Mouse (Mus musculus): Measurements from ENCODE around the gene Srsf10.

The Srsf10 gene

DNA sequence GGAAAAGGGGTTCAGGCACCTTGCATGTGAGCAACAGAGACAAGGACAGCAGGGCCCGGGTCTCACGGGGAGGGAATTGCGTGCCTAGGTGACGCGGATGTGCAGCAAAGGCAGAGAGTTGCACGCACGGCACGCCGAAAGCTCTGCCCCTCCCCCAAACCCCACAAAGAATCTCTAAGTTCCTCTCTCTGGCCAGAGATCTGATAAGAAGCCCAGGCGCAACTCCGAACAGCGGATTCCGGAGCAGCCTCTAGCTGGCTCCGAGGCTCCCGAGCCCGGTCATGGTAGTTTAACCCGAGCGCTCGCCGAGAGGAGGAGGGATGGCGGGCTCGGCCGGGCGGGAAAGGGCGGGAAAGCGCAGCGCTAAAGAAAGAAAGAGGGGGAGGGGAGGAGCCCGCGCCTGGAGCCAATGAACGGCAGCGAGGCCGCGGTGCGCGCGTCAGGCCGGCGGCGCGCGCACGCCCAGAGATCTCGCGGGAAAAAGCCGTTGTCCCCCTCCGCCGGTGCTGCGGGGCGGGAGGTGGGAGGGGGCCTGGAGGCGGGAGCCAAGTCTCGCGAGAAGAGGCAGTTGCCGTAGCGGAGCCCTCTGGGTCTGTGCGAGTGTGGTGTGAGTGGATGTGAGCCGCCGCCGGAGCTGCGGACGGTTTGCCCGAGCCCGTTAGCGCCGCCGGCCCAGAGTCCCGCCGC lies at the start of gene Srsf10:
Srsf10 (plus strand) TSS at position 212 of the 687 bp plus-strand sequence.
- DNase-seq (ENCODE audit: low spot score) = peak; percentile 83

DNA sequence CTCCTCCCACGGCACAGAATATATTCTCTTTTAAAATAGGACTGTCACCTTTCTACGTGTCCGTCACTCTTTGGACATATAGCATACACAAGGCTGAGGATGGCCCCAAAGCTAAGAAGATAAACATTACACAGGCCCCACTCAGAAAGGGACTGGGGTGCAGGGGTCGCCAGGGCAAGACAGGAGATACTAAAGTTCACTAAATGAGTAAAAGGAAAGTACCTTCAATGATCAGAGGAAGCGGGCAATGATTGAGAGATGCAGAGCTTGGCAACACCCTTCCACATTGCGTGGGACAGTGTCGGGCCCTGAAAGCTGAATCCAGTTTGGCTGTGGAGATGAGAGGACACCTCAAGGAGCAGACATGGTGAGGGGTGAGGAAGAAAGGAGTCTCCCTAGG lies 40.7 kb upstream of the Srsf10 start:
- DNase-seq (ENCODE audit: low spot score) = no peak

DNA sequence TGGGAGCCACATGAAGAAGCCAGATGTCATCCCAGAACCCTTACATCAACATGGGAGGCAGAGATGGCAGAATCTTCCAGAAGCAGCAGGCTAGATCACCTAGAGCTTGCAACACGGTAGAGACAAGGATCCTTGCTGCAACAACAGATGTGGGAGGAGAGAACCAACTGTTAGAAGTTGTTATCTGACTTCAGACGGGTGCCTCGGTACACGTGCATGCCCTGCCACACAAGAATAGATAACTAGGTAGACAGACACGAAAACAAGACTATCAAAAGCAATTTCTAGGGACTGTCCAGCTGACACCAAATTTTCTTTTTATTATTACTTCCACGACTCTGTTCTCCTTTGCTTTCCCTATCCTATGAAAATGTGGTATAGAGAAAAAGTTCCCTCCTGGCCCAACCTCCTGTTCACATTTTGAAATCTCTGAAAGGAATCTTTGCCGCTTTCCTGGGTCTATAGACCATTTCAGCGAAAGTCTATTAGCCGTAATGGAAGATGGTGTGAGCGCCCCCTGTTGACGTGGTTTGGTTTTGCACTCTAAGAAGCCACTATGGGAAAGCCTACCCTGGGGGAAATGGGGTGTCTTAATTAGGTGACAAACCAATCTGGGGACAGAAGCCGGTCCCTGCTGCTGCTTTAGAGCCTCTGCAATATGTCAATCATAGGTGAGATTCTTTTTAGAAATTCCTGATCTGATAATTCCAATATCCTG lies 38.5 kb upstream of the Srsf10 start:
- DNase-seq (ENCODE audit: low spot score) = no peak

DNA sequence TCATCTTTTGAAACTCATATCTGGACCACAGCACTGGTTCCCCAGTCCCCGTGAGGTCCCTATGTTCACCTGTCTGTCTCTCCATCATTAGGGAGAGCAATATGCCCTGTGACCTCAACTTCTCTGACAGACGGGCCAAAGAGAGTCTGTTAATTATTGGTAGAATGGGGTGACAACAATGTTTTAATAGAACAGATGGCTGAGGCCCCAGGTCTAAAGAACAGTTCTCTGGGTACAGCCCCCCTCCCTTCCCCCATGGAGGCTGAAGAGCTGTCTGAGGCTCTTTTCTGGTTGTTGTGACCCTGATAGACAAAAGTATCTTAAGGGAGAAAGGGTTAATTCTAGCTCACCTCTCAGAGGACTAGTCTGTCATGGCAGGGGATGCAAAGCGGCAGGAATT lies 37.2 kb upstream of the Srsf10 start:
- no peak for DNase-seq (ENCODE audit: low spot score)

DNA sequence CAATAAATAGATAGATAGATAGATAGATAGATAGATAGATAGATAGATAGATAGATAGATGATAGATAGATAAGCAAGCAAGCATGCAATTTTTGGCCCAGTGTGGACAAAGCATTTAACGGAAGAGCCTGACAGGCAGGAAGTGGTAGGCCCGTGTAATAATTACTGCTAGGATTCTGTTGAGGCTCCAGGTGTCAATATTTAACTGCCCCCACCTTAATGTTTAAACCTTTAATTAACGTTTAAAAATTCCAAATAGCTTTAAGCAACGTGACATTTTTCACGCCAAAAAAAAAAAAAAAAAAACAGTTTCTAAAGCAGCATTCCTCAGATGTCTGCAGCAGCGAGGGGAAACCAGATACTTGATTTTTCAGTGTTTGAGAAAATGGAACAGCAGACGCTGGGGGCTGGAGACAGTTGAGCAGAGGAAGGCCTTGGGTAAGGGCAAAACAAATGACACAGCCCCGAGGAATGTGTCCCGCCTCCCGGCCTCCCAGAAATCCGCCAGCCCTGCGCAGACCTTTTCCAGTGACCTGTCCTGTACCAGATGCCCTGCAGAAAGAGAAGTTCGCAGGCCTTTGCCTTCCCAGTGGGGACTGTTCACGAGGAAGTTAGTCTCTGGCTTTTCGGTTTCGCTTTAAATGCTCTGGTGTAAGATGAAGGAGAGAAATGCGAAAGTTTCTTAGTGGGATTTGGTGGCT lies 35.6 kb upstream of the Srsf10 start:
- no peak for DNase-seq (ENCODE audit: low spot score)

DNA sequence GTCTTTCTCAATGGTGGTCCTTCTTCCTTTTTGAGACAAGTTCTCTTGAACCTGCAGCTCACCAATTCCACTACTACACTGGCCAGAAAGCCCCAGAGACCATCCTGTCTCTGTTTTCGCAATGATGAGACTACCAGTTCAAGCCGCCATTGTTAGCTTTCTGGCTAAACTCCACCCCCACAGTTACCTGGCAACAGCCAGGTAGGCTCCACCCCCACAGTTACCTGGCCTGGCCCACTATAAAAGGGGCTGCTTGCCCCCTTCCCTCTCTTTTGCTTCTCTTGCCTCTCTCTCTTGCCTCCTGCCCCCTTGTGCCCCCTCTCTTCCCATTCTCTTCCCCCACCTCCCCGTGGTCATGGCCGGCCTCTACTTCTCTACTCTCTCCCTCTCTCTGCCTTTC lies 33.8 kb upstream of the Srsf10 start:
- DNase-seq (ENCODE audit: low spot score) = no peak

DNA sequence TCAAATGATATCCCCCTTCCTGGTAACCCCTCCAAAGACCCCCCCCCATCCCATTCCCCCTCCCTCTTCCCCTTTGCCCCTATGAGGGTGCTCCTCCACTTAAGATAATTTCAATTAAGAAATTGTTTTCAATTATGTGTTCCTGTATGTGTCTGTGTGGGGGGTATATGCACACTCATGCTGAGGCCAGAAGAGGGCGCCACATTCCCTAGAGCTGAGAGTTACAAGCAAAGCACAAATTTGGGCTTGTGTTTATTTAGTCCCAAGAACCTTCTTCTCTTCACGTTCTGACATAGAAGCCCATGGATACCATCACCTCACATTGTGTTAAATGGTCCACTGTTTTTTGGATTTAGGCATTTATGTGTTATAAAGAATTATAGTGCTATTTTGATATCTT lies 32.2 kb upstream of the Srsf10 start:
- no peak for DNase-seq (ENCODE audit: low spot score)

DNA sequence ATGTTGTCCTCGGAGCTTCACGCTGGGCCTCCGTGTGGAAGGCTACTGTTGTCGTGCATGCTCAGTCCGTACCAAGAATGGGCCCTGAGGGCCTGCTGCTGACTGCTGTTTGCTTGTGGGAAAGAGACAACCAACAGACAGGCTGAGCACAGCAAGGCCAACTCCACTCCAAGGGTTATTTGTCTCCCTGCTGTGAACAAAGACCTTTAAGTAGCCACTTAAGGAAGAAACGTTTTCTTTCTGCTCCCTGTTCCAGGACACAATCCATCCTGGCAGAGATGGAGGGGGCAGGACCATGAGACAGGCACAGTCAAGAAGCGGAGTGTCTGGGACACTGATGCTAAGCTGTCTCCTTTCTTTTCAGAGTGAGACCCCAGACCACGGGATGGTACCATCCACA lies 31.3 kb upstream of the Srsf10 start:
- no peak for DNase-seq (ENCODE audit: low spot score)

DNA sequence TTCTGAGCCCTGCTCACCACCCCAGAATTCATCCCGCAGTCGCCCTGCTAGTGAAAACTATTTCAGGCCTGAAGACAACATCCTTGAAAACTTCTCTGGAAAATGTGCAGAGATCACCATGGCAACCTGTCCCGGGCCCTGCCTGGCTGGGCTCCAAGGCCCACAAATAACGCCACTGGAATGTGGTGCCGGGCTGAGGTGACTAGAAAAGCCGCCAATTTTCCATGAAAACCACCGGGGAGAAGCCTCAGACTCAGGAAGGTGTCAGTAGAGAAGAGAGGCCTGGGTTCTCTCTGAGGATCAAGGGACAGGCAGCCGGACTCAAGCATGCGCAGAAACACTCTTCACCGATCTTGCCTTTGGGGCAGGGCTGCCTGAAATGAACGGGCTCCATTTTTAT lies 27.1 kb upstream of the Srsf10 start:
- peak; percentile 49 for DNase-seq (ENCODE audit: low spot score)

DNA sequence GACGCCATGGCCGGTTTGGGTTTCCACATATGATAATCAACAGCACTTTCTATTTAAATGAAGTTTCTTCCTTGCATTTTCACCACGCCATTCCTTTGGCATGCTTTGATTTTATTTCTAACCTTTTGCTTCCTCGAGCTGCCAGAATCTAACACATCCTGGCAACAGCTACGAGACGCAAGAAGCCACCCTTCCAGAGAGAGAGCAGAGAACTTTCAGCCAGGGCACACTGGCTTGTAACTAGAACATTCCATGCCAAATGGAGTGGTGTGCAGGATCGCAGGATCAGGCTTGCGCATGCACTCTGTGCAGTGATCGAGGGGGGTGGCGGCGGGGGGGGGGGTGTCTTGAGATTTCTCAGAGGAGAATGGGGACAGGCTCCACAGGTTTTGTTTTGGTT lies 23.5 kb upstream of the Srsf10 start:
- DNase-seq (ENCODE audit: low spot score) = no peak

DNA sequence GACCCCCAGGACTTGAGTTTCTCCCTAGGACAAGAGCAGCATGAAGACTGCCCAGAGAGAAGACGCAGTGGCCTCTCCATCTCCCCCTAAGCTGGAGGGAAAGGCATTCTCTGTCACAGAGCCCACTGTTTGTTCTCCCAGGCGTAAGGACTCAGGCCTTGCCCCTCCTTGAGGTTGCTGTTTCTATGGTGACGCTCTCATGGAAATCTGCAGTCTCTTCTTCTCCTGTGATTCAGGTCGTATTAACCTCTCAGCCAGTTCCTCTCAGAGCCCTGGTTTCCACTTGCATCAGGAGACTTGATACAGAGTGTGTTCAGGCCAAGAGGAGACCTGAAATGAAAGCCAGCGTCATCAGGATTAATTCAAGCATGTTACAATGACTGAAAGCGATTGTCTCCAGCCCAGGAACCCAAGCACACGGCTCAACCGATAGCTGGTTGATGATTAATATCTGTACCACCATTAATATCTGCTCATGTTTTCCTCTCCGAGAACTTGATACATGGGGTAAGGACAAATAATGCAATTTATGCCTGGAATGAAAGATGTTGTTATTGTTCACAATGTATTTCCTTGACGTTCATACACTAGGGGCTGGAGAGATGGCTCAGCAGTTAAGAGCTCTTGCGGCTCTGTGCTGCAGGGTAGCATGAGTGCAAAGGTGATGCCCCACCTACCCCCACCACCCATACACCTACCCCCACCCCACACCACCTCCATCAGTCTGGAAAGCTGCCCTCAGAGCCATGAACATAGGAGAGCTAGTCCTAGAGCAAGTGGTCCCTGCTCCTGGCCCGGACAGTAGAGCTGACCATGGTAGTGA lies 22.0 kb upstream of the Srsf10 start:
- DNase-seq (ENCODE audit: low spot score) = no peak

DNA sequence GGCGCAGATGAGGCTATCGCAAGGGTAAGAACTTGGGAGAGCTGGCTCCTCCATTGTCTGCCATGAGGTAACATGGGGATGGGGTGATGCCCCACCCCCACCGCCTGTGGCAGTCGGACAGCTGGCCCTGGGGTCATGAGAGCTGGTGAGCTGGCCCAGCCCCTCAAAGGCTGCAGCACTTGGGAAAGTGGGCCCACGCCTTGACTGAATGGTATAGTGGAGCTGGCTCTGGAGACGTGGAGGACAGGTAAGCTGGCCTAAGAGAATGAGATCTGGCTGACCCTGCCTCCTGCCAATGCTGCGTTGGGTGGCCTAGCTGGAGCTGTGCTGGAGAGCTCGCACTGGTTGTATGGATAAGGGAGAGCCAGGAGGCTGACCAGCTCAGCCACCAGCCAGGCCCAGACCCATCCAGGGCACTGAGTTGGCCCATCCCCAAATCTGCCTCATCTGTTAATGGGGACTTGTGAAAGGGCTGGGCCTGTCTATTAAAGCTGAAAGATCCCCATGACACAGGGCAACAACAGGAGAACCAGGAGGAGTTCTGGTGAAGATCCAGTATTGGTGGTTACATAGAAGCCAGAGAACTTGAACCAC lies 21.3 kb upstream of the Srsf10 start:
- no peak for DNase-seq (ENCODE audit: low spot score)

DNA sequence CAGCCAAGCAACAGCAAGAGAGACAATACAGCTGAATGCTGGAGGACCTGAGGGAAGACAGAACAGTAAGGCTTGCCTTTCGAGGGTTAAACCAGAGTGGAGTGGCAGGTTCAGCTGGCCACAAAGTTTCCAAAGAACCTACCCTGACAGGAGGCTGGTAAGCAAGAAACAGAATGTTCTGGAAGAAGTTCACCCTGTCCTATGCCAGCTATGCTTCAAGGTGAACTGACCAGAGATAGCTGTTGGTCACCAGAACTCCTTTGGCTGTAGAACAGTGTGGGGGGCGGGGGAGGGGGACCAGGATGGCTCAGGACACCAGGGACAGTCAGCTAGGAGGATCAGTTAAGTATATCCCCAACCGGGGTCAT lies 16.6 kb upstream of the Srsf10 start:
- no peak for DNase-seq (ENCODE audit: low spot score)

DNA sequence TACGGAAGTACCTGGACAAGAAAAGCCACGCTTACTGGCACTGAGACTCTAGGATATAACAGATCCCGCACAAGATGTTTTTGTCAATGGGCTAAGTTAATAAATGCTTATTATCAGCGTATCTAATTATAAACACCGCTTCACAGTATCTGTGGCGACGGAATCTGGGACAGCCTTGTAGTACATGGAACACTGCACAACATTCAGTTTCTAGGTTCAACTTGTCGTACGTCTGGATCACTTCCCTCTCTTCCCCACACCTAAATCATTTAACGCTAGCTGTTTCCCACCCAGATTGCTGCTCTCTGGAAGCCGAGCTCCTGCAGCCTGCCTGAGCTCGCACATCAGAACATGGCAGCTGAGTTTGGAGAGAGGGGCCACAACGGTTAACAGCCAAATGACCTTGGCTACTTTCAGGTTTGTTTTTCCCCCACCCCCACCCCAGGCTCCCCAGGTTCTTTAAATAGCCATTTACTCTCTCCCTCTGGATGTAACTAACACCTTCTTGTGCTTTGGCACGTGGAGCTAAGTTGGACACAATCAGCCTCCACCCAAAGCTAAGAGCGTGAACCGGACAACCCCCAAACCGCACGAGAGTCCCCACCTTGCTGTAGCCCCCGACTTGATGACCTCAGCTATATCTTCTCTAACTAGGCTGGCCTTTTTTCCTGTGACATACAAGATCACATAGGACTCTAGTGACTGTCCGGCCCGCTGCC lies 16.1 kb upstream of the Srsf10 start:
- no peak for DNase-seq (ENCODE audit: low spot score)

DNA sequence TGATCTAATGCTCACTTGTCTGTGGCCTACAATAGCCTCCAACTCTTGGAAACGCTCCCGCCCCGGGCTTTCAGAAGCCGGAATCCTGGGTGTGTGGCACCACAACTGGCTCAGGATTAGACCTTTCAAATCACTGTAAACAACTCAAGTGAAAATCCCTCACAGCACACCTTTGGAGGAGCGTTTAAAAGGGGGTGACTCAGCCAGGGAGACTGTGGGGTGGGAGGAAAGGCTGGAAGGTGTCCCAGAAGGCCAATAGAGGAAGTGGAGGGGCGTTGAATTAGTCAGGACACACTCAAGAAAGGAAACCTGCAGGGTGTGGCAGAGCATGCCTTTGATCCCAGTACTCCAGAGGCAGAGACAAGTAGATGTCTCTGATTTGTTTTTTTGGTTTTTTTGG lies 11.1 kb upstream of the Srsf10 start:
- no peak for DNase-seq (ENCODE audit: low spot score)

DNA sequence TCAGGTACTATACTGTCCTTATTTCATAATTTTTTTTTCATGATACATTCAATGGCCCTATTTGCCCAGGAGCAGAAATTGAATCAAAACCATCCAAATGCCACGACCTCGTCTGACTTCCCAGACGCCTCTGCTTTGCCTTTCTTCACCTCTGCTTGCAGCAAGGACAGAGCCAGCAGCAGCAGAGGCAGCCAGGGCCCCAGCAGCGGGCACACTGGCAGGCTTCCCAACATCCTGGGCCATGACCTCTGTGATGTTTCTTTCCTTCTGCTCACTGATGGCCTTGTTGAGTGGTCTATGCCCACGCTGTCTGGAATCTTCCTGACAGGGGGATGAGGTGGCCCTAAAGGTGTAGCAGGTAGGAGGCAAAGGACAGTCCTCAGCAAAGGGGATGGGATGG lies 8.0 kb upstream of the Srsf10 start:
- DNase-seq (ENCODE audit: low spot score) = no peak

DNA sequence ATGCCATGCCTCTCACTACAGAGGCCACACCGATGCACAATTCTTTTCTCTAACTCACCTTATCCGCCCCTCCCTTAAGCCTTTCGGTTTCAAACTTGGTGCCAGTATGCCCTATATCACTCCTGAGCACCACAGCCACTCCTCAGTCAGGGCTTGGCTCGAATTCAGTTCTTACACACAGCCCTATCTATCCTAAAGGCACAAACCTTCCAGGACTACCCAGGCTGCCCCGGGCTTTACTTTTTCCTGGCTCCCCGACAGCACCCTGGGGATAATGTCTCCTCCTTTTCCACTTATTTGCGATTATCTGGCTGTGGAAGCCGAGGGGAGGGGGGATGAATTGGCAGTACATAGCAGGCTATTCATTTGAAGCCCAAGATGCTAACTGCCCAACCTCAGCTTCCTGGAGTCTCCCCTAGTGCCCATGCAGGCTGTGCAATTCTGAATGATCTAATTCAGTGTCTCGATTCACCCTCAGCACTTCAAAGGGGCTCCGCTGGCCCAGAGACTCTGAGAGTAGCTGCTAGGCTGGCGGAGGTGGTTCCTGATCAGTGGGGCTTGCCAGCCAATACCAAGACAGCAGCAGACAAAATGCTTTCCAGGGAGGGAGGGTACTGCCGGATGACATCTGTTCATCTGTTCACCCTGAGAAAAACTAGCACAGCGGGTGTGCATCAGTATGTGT lies 5.0 kb upstream of the Srsf10 start:
- no peak for DNase-seq (ENCODE audit: low spot score)

DNA sequence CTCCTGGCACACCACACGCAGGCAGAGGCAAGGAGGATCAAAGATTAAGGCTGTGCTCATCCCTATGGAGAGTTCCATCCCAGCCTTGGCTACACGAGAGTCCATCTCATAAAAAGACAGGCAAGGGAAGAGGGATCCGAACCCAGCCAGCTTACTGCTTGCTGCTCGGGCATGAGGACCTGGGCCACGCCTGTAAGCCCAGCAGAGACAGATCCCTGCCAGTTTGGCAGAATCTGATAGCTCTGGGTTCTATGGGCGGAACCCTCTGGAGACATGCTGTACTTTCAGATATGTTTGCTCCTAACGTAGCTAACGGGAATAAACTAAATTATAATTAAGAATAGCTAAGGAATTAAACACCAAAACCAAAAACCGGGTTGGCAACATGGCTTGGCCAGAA lies 3.6 kb upstream of the Srsf10 start:
- DNase-seq (ENCODE audit: low spot score) = no peak

DNA sequence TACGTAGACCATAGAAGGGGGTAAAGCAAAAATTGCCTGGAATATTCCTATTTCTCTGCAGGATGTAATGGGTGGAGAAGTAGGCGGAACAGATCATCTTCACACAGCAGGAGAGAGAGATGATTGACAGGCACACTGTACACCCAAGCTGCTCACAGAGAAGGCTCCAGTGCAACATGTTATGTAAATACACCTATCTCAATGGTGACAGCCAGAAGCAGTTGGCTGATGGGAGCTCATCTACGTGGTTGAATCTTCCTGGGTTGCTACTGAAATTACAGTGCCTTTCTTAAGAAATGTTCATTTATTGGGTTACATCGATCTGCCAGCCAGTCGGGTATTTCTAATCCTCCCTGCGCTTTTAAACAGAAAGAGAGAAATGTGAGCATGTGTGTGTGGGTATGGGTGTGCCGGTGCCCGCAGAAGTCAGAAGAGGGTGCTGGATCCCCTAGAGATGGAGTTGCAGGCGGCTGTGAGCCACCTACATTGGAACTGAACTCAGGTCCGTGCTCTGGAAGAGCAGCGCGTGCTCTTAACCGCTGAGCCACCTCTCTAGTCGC lies 1.5 kb upstream of the Srsf10 start:
- DNase-seq (ENCODE audit: low spot score) = no peak

DNA sequence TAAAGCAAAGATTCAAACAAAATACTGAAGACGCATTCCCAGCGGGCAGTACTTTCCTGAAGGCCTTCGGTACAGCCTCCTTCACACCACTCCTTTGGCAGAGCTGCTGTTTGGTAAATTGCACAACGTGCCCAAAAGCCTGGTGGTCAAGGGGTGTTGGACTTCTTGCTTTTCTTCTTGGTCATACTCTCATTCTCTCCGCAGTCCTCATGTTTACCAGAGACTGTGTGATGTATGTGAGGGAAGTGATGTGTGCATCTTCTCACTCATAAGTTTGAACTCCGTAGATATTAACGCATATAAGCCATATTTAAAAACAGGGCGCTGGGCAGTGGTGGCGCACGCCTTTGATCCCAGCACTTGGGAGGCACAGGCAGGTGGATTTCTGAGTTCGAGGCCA lies 917 bp upstream of the Srsf10 start:
- DNase-seq (ENCODE audit: low spot score) = no peak

DNA sequence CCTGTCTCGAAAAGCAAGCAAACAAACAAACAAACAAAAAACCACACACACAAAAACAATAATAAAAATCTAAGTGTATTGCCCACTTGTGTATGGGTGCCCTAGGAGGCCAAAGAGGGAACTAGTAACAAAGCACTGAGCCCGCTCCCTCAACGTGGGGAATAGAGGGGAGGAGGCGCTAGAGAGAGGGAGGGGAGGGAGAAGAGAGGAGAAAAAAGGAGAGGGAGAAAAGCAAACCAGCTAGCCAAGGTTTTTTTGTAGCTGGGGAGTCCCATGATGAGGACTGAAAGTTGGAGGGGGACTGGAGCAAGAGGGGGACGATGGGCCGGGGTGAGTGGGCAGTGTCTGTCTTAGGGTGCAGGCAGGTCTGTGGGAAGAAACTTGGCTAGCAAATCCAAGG lies 467 bp upstream of the Srsf10 start:
- no peak for DNase-seq (ENCODE audit: low spot score)
